Mouse (Mus musculus) liver, adult (tissue): ENCODE results near the gene Adat1.

ENCODE experiments used
- GATA4 ChIP-seq: IDR thresholded peaks from 2 replicates; pipeline ENCODE4 v1.6.1; 2014; ENCODE audit warnings: mild to moderate bottlenecking, low read length; ENCODE audit not compliant: insufficient replicate concordance

The Adat1 gene

GRCm38 (mm10) chr8:111992013-111992702 is at the start of gene Adat1:
Gene Adat1, minus strand, starts transcription at chr8:111992302.
- TF ChIP-seq GATA4 = no peak

- no peak for TF ChIP-seq GATA4
These were observed 45.4 kb upstream of the Adat1 start for GRCm38 (mm10) chr8:112037521-112037920.

DNA sequence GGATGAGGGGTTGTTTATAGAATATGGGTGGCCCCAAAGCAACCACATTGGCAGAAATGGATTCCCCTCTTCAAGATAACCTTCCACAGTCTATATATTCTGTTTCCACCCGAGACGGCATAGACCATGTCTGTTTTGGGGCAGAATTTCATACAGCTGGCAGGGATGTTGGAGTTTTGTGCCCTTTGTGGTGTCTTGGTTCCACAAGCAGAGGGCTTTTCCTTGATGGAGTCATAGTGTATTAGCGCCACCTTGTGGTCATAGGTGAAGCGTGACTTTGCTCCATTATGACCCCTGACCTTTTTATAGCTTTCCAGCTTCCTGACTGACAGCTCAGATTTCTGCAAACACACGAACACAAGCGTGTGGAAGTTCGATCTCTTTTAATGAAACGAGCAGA is 42.5 kb upstream of the Adat1 start:
- no peak for TF ChIP-seq GATA4

DNA sequence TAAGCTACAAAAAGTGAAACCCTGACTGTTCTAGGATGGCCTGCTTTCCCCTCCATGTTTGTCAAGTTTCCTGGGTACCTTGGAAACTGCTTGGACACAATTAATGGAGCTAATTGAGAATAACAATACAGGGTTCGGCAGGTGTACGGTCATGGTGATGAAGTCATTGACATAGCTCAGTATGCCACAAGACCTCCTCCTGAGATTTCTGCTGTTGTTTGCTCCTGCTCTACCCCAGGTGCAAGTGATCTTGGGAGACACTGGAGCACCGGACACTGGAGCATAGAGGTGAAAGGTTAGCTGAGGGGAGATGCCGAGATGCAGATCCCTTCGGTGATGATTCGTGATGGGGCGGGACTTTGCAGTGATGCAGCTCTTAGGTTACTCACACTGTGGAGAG is 41.0 kb upstream of the Adat1 start:
- no peak for TF ChIP-seq GATA4

DNA sequence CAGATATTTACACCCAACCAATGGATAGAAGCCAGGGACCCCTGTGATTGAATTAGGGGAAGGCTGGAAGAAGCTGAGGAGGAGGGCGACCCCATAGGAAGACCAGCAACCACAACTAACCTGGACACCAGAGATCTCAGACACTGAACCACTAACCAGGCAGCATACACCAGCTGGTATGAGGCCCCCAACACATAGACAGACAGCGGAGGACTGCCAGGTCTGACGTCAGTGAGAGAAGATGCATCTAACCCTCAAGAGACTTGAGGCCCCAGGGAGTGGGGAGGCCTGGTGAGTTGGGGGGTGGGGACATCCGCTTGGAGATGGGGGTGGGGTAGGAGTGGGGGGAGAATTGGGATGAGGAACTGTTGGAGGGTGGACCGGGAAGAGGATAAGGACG is 38.6 kb upstream of the Adat1 start:
- TF ChIP-seq GATA4 = no peak

- no peak for TF ChIP-seq GATA4
These were observed 37.4 kb upstream of the Adat1 start for GRCm38 (mm10) chr8:112029455-112029854.

DNA sequence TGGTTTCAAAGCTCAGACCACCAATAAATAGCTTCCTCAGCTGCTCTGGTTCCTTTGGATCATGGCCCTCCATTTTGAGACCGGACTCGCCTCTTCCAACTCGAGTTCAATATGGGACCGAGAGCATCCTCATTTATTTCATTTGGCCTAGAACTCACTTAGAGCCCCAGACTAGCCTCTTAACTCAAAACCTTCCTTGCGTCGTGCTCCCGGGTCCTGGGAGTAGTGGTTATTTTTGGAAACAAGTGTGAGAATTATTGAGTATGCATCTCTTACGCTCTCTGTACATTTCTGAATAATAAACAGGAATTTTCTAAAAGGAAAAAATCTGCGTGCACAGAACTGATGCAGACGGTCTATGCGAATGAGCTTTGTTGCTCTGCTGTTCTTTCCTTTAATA is 22.8 kb upstream of the Adat1 start, which contains the start of gene Gm6793:
Gene Gm6793, minus strand, starts transcription at position 101 of the 400 bp plus-strand sequence.
- TF ChIP-seq GATA4 = no peak

DNA sequence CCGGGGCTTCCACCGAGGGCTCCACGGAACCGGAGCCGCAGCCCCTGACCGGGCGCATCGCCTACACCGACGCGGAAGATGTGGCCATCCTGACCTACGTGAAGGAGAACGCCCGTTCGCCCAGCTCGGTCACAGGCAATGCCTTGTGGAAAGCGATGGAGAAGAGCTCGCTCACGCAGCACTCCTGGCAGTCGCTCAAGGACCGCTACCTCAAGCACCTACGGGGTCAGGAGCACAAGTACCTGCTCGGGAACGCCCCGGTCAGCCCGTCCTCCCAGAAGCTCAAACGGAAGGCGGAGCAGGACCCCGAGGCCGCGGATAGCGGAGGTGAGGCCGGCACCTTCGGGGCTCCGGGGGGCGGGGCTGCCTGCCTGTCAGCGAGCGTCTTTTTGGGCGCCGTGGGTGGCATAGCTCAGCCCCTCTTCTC is 19.7 kb upstream of the Adat1 start:
- TF ChIP-seq GATA4 = no peak

GRCm38 (mm10) chr8:112010997-112011815 is 19.1 kb upstream of the Adat1 start, which contains the start of the genes Kars and Terf2ip:
Gene Kars, minus strand, starts transcription at chr8:112011323.
Gene Terf2ip, plus strand, starts transcription at chr8:112011398.
- no peak for TF ChIP-seq GATA4

- no peak for TF ChIP-seq GATA4
These were observed 17.5 kb upstream of the Adat1 start for GRCm38 (mm10) chr8:112009558-112009957.

DNA sequence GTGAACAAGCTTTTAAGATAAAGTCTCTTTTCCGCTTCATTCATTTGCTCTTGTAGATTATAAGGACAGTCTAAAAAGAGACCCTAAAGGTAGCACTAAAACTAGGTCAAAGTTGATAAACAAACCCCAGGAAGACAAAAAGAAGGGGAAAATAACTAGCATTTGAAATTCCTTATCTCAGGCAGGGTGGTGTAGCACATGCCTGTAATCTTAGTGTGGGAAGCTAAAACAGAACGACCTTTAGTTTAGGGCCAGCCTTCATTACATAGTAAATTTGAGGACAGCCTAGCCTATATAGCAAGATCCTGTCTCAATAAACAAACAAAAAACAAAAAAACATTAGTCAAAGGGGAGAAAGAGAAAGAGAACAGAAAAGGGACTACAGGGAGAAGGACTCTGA is 15.6 kb upstream of the Adat1 start:
- TF ChIP-seq GATA4 = no peak

- TF ChIP-seq GATA4 = no peak
These were observed 13.5 kb upstream of the Adat1 start for GRCm38 (mm10) chr8:112005601-112006000.

DNA sequence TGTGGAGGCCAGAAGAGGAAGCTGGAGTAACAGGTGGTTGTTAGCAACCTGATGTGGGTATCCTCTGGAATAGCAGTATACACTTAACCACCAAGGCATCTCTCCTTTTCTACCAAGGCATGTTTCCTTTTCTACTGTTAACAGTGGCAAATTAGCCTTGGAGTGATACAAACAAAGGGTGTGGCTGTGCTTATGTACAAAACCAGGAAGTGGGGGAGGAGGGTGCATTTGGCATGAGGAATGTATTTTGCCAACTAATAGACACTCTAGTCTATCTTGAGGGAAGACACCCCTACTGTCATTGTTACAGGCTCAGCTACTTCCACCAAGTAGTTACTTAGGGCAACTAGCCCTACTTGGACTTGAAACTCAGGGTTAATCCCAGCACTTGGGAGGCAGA is 12.7 kb upstream of the Adat1 start:
- no peak for TF ChIP-seq GATA4

- TF ChIP-seq GATA4 = no peak
These were observed 569 bp upstream of the Adat1 start for GRCm38 (mm10) chr8:111992703-111993039.

DNA sequence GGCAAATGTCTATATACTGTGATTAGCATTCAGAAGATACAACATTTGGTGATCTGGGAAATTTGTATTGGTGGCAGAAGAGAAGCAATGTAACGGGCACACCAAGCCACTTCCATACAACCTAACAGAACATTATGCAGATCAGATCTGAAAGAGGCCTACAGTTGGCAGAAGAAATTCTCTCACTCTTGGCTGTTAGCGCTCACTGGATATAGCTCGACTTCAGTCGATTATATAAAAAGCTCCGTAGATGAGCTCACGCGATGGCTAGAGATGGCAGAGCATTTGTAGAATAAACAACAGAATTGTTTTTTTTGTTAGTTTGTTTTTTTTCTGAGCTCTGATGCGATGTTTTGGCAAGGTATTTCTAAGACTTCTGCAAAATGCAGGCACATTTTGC is 824 bp downstream of the Adat1 start:
- TF ChIP-seq GATA4 = no peak

DNA sequence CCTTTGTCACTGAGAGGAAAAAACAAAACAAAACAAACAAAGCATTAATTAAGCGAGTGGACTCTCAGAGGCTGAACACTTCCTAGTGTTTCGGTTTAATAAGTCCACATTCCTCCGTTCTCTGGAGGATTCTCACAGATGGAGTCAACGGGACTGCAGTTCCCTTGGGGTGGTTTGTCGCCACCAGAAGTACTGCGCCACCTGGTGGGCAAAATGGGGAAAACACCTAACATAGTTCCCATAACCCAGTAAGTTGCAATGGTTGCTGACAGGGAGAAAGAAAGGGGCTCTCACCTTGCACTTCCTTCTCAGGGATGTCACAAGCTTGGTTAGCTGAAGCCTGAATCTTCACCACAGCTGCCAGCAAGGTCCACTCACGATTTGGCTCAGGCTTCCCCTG is 2.2 kb downstream of the Adat1 start:
- TF ChIP-seq GATA4 = no peak
